Mouse (Mus musculus) liver, embryonic 14.5 days (tissue): ENCODE results near the gene Stx11.

ENCODE experiments used
- CTCF ChIP-seq: IDR thresholded peaks from 2 replicates; pipeline ENCODE4 v1.5.1; 2016; ENCODE audit warnings: antibody characterized with exemption, low read depth, control low read depth
- EP300 ChIP-seq: IDR thresholded peaks from 2 replicates; pipeline ENCODE4 v1.6.1; 2016; ENCODE audit warnings: antibody characterized with exemption, low read depth

GRCm38 (mm10) chr10:12922077-12922573 is 42.0 kb downstream of the Stx11 start:
- TF ChIP-seq CTCF: no peak
- TF ChIP-seq EP300: peak; percentile 20; the same call in 1 of the 2 replicates
